Mouse (Mus musculus) cerebellum, postnatal 4 days (tissue): Measurements from ENCODE around the gene Gm17651.

ENCODE experiments used
- DNase-seq, 2 experiments: peaks; one replicate each; pipeline ENCODE4 v3.0.0; 2022; ENCODE audit warnings: low spot score in 2 of 2, mixed read lengths in 1 of 2

Gene Gm17651

GRCm38 (mm10) chr3:97674644-97675110, at the start of gene Gm17651:
Gm17651 (minus strand) TSS chr3:97674694.
- DNase-seq, result no peak

GRCm38 (mm10) chr3:97719116-97719515, 44.6 kb upstream of the Gm17651 start:
- DNase-seq, result no peak

DNA sequence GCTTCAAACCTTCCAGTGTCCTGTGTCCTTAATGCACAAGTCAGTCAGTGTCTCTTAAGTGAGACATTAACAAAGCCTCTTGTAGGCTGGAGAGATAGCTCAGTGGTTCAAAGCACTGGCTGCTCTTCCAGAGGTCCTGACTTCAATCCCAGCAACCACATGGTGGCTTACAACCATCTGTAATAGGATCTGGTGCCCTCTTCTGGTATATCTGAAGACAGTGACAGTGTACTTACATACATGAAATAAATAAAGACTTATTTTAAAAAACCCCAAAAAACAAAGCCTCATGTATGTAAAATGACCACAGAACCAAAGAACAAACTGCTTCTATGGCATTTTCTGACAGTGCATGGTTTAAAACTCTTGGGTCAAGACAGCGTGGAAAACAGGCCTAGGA, 41.4 kb upstream of the Gm17651 start:
- DNase-seq, result no peak

- DNase-seq, result no peak
Observed at GRCm38 (mm10) chr3:97710881-97711280, 36.4 kb upstream of the Gm17651 start.

GRCm38 (mm10) chr3:97710134-97710533, 35.6 kb upstream of the Gm17651 start:
- DNase-seq, result no peak

- no peak for DNase-seq
Observed at GRCm38 (mm10) chr3:97706561-97706960, 32.1 kb upstream of the Gm17651 start.

DNA sequence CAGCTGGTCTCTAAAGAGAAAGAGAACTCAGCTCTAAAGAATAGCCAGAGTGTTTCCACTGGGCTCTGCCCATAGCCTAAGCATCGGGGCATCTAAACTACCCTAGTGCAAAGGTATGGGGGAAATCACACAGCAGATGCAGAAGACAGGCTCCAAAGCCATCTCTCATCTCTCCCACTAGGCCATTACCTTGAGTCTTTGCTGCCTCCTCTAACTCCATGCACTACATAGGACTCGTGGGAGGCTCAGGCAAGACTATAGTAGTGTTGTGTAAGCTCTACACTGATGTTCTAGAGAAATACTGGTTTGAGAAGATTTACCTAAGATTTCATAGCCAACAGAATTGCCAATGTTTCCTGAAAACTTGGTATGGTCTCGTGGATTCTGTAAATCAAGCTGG, 31.0 kb upstream of the Gm17651 start:
- no peak for DNase-seq

DNA sequence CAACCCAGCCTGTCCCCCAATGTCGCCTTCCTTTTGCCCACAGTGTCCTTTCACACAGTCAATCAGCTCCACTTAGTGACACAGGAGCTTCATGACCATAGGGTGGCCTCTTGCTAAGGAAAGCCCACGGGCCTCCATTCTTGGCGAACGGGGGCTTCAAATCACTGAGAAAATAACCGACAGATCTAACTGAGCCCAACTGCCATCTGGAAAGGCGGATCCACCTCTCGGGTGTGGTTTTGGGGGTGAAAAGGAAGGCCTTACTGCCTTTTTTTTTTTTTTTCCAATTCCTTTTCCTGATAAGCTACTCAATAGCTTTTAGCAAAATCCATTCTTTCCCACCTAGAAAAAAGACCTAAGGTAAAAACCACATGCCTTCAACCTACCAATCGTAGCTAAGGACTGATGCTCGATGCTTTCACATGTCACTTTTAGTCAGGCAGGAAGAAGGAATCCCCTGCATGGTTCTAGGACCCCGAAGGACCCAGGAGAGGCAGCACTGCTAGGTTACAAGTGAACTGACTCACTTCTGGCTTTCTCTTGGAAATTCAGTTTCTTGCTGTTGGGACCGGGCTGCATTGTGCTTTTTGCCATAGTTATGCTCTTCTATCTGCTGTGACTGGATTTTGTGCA, 28.1 kb upstream of the Gm17651 start:
- DNase-seq, result no peak

- DNase-seq, result no peak
Observed at GRCm38 (mm10) chr3:97701198-97701597, 26.7 kb upstream of the Gm17651 start.

GRCm38 (mm10) chr3:97699061-97699460, 24.6 kb upstream of the Gm17651 start:
- DNase-seq, result no peak

GRCm38 (mm10) chr3:97697291-97697690, 22.8 kb upstream of the Gm17651 start:
- DNase-seq, result no peak

DNA sequence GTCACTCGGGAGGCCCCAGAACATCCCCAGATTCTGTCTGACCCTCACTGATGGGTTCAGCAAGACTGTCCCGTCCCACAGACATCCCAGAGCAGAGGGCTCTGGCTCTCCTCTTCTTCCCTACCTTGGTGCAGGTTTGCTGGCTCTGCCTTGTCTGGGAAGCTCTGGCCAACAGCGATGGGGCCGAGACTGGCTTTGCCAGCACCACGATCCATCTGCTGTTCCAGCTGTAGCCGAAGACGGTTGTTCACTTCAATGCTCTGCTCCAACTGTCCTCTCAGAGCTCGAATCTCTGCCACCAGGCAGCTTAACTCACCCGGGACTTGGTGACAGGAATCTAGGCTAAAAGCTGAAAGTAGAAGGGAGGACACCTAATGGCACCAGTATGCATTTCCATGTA, 22.4 kb upstream of the Gm17651 start:
- no peak for DNase-seq

DNA sequence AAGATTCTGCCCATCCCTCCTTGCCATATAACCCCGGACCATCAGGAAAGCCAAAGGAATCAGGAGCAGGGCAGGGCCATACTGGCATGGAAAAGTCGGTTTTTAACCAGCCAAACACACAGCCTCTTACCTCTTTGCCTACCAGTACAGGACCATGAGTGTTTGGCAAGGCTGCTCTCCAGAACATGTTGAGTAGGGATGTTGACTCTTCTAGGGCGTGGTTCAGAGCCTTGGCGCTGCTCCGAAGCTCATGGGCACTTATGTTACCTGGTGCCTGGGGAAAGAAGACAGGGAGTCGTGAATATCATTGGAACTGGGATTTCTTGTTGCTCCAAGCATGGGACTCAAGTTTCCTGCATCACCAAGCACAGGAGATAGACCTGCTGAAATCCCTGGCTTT, 19.3 kb upstream of the Gm17651 start:
- DNase-seq, result no peak

- DNase-seq, result no peak
Observed at GRCm38 (mm10) chr3:97691443-97692017, 17.0 kb upstream of the Gm17651 start.

DNA sequence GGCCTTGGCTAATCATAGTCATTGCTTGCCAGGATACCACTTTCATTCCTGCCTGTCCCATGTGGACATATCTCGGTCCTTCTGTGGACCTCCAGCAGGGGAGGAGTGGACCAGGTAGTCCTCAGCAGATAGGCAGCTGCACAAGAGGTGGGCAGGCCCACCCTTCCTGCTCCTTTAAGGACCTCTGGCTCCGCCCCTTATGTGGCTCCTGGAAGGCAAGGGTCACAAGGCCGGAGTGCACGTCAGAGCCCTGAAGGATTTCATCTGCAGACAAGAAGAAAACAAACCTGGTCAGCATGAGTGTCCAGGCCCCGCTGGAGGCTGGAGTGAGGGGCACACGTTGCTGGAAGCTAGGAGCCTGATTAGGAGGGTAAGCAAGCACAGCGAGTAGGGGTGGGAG, 16.1 kb upstream of the Gm17651 start:
- DNase-seq, result no peak

- no peak for DNase-seq
Observed at GRCm38 (mm10) chr3:97689289-97689688, 14.8 kb upstream of the Gm17651 start.

- DNase-seq, result no peak
Observed at GRCm38 (mm10) chr3:97686372-97687117, 12.1 kb upstream of the Gm17651 start.

DNA sequence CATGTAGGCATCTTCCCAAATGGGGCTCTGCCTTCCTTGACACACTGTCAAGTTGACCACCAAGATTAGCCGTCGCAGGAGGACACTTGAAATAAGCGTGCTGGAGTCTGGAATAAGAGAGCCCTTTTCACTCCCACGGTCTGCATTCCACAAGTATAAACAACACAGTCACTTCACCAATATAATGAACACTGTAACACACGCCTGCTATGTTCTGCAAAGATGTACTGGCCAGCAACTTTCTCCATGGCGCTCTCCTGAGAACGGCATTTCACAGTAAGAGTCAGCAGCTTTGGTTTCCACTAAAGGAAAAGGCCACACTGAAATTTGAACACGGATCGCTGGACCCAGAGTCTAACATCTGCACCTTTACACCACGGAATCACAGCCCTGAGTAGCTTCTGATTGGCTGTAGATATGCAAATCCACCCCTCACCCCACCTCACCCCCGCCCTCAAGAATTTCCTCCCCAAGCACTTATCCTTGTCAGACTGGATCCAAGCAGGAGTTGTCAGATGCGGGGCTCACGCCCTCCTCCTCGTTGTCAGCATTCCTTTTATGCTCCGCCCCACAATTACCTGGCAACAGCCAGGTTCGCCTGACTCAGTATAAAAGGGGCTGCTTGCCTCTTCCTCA, 9.2 kb upstream of the Gm17651 start:
- no peak for DNase-seq

GRCm38 (mm10) chr3:97682576-97682975, 8.1 kb upstream of the Gm17651 start:
- DNase-seq, result no peak

DNA sequence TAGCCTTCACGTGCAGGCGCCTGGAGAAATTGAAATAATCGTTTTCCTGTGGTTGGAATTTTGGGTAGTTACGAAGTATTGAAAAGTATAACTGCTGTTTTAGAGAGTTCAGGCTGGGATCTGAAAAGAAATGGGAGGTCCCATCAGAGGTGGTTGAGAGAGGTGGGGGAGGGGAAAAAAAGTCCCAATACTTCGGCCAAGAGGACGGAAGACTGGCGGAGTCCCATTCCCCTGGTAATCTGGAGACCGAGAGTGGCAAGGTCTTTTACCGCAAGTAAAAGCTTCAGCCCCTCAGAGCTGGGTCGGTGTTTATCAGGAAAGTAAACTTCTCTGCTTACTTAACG, 7.6 kb upstream of the Gm17651 start:
- no peak for DNase-seq

- peak; percentile 38 to 56 for DNase-seq
Observed at GRCm38 (mm10) chr3:97681321-97682158, 7.0 kb upstream of the Gm17651 start.
